Mouse (Mus musculus): ENCODE data around the gene Akap6.

Akap6 gene

GRCm38 (mm10) chr12:53134196-53134595, 435.0 kb downstream of the Akap6 start:
- in situ Hi-C loops (cut with MboI, MseI): no loop called here

GRCm38 (mm10) chr12:53137331-53137730, 438.1 kb downstream of the Akap6 start:
- in situ Hi-C loops (cut with MboI, MseI): no loop called here

GRCm38 (mm10) chr12:53144122-53144695, 445.0 kb downstream of the Akap6 start:
- in situ Hi-C loops (cut with MboI, MseI): no loop called here

- in situ Hi-C loops (cut with MboI, MseI): no loop called here
Observed at GRCm38 (mm10) chr12:53144760-53145159, 445.6 kb downstream of the Akap6 start.

- in situ Hi-C loops (cut with MboI, MseI): no loop called here
Observed at GRCm38 (mm10) chr12:53145516-53145915, 446.3 kb downstream of the Akap6 start.

GRCm38 (mm10) chr12:53146460-53147050, 447.4 kb downstream of the Akap6 start:
- in situ Hi-C loops (cut with MboI, MseI): no loop called here

GRCm38 (mm10) chr12:53147696-53148095, 448.5 kb downstream of the Akap6 start:
- in situ Hi-C loops (cut with MboI, MseI): no loop called here

- in situ Hi-C loops (cut with MboI, MseI): no loop called here
Observed at GRCm38 (mm10) chr12:53168189-53169003, 469.2 kb downstream of the Akap6 start.

- in situ Hi-C loops (cut with MboI, MseI): no loop called here
Observed at GRCm38 (mm10) chr12:53191435-53191834, 492.3 kb downstream of the Akap6 start.

- in situ Hi-C loops (cut with MboI, MseI): no loop called here
Observed at GRCm38 (mm10) chr12:53193664-53194063, 494.5 kb downstream of the Akap6 start.

All from regulatory T cell (primary cell).